Mouse (Mus musculus) inflammation-experienced regulatory T-cells (primary cell): Measurements from ENCODE around the gene Rgs7bp. TPM values are rescaled to one million over a fixed set of nuclear protein-coding genes. Genes with fewer than 3 reads are reported as not detected.

ENCODE experiments used
- polyA plus RNA-seq, 2 experiments: library from polyadenylated mRNA; unstranded; fragments of 100-300 nt; shearing (Covaris generic); gene quantifications; one replicate each; pipeline ENCODE4 v1.2.1; 2017

Rgs7bp gene
- under 1 TPM in 1 of 2 experiments, not detected in 1; 0.04 TPM for polyA plus RNA-seq

GRCm38 (mm10) chr13:105054181-105054940 is at the start of gene Rgs7bp:
Gene Rgs7bp (minus strand): TSS chr13:105054930.

GRCm38 (mm10) chr13:105081862-105082261 is 27.1 kb upstream of the Rgs7bp start, which contains the start of gene 4933425L06Rik:
Gene 4933425L06Rik (plus strand): TSS chr13:105082122.

Other genes starting within 250 kb of the Rgs7bp start
- 10 to 100 TPM; 23.3 to 26.5 TPM for gene Cwc27, start 237.8 kb downstream of the Rgs7bp start, polyA plus RNA-seq
- not detected for gene Shisal2b, start 191.0 kb downstream of the Rgs7bp start, polyA plus RNA-seq
- gene 4933425L06Rik, start 27.2 kb upstream of the Rgs7bp start, polyA plus RNA-seq, result under 1 TPM in 1 of 2 experiments, not detected in 1; 0.29 TPM
- gene Rnf180, start 239.9 kb upstream of the Rgs7bp start, polyA plus RNA-seq, result 1 to 10 TPM in 1 of 2 experiments, under 1 TPM in 1; 0.08 to 1.1 TPM